Mouse (Mus musculus) spleen, adult 2 months (tissue): ENCODE results near the gene Csf2ra.

ENCODE experiments used
- CTCF ChIP-seq: fragments of 200-500 bp; IDR thresholded peaks from 2 replicates; pipeline ENCODE4 v1.5.1; 2011; ENCODE audit warnings: mild to moderate bottlenecking, inconsistent platforms; ENCODE audit not compliant: insufficient read depth, insufficient read length, insufficient replicate concordance; ENCODE audit errors: extremely low read depth
- POLR2A ChIP-seq: fragments of 200-500 bp; IDR thresholded peaks from 2 replicates; pipeline ENCODE4 v1.6.1; 2011; ENCODE audit warnings: low read depth, low read length, inconsistent platforms

GRCm38 (mm10) chr19:61264933-61265332 is 36.7 kb upstream of the Csf2ra start:
- TF ChIP-seq CTCF (no peak), POLR2A (no peak)
